Mouse (Mus musculus): ENCODE data around the gene Kcnj2.

DNA sequence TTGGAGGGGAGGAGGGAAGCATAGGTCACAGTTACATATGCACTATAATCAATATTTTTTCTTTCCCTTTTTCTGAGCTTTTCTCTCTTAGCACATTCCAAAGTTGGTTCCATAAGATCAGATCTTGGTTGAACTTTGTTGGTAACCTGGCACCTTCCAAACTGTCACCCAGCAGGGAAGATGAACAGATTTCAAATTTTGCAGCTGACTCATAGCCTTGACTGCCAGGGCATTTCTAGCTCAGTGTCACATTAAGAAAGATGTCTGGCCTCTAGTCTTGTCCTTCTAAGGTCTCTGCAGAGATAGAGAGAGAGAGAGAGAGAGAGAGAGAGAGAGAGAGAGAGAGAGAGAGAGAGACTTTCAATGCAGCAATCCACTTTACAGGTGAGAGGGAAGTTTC, 8.2 kb downstream of the Kcnj2 start:
- no peak for TF ChIP-seq CTCF (IDR thresholded peaks at IDR 0.05; ENCODE audit: borderline replicate concordance, control insufficient read depth, extremely low read depth, insufficient read depth, low read length, poor library complexity)
- TF ChIP-seq POLR2A (IDR thresholded peaks at IDR 0.05; ENCODE audit: control insufficient read depth, extremely low read depth, insufficient read depth, low read length, poor library complexity) = no peak

All from thymus, adult 2 months (tissue).